Mouse (Mus musculus) natural killer cell, adult 2 months (primary cell): ENCODE results near the gene Fto.

Source experiments
- DNase-seq, 2 experiments: peaks; one replicate each; pipeline ENCODE4 v3.0.0; 2022; ENCODE audit warnings: low spot score in 2 of 2

The Fto gene

DNA sequence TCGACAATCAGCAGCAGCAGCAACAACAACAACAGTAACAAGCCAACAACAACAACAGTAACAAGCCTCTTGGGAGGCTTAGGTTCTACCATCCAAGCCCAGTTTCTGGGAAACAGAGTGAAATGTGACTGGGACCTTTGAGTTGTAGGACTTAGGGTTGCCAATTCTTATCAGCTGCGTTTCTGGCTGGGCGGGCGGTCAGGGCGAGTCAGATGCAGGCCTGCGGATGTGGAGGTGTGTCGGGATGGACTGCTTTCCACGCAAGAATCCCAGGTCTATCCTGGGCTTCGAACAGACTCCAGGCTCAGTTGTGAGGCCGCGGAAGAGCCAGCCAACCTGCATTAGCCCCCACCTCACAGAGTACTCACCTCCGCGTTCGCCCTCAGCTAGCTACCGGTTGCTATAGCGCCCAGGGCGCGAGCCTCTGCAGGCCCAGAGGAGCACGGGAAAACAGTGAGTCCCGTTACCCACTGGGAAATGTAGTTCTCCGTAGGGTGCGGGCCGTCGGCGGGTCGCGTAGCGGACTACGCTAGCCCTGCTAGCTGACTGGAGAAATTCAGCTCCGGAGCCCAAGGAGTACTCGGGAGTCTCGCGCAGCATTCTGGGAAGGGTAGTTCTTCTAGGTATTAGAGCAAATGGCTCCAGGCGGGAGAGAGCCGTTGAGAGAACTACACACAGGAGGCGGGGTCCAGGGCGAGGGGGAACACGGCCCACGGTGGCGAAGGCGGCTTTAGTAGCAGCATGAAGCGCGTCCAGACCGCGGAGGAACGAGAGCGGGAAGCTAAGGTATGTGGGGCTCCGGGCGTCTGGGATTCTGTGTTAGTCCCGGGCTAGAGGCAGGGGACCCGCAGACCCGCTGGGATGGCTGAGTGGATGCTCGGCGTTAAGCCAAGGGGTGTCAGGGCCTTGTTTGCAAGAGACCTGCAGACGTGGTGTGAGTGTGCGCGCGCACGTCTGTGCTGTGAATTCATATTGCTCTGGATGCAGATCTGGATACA, at the start of gene Fto, which contains the start of gene Rpgrip1l:
Gene Fto (plus strand): TSS at position 691 of the 998 bp plus-strand sequence.
Gene Rpgrip1l (minus strand): TSS at position 428 of the 998 bp plus-strand sequence.
- DNase-seq: peak; percentile 96 to 97

DNA sequence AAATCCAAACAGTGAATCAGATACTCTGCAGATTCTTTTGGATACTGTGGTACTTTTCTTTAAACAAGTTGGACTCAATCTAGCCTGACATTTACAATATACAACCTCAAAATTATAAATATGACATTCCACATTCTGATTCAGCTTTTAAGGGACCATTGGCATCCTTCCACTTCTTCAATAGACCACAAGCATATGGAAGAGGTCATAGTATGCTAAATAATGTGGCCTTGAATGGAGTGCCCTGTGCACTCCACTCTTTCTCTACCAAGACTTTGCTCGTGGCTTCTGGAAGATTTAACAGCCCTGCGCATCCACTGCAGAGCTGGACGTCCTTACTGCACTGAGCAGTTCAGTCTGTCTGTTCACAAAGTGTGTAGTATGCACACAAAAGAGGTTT, 49.4 kb upstream of the Fto start:
- no peak for DNase-seq

DNA sequence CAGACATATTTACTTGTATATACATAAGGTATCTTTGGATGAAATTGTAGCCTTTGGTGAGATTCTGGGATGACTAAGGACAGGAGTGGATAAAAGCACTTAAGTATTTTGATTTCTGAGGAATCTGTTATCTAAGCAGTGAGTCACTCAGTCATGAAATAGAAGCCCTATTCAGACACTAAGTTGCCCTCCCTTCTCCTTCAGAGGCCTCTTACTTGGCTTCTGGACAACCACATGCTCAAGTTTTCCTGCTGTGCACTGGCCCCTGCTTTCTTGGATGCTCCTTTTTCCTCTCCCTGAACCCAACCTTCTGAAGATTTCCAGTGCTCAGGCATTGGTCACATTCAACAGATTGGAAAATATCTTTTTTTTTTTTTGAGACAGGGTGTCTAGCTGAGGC, 48.8 kb upstream of the Fto start:
- no peak for DNase-seq

DNA sequence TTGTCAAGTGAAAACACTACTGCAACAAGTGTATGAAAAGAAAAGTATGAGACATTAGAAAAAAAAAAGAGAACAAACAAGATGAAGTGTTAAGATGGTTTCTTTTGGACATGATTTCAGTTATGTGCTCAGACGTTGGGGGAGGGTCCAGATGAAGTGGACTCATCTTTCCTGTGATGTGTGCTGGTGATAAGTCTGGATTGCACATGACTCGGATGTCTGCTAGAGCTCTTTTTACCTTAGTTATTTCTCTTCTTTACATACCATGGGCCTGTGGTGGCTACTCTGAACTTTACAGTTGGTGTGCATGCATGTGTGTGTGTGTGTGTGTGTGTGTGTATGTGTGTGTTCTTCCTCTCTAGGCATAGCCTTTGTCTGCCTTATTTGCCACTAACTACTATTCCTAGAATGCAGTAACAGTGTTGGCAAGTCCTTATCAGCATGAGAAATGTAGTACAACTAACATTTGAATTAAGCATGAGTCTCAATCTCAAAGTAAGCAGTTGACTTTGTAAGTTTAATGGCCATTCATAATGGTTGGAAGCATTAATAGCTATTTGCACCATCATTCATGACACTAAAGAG, 43.9 kb upstream of the Fto start:
- DNase-seq: no peak

DNA sequence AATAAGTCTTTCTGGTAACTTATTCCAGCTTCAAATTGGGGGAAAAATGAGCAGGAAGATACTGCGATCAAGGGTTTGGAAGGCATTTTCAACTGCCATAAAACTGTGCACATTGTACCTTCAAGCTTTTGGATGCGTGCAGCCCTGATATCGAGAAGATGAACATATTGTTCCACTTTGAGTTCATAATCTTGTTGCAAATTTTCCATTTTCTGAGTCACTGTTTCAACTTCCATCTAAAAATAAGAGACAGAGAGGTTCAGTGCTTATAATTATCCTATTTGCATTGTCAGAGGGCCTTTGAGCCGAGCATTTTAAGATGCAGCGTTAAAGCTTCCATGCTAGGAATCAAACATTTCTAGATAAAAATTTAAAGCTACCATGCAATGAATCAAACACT, 39.8 kb upstream of the Fto start:
- no peak for DNase-seq

DNA sequence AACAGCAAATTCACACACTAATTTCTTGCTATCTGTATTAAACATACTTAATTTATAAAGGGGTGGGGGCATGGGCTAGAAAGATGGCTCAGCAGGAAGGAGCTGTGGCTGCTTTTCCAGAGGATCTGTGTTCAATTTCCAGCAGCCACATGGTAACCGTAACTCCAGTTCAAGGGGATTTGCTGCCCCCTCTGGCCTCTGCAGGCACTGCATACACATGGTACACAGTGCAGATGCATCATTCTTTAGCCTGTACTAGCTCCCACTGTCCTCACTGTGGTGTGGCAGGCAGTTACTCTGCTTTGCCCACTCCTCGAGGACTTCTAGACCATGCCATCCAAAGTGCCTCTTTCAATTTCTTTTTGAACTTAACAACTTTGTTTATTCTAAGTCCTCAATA, 37.0 kb upstream of the Fto start:
- no peak for DNase-seq

DNA sequence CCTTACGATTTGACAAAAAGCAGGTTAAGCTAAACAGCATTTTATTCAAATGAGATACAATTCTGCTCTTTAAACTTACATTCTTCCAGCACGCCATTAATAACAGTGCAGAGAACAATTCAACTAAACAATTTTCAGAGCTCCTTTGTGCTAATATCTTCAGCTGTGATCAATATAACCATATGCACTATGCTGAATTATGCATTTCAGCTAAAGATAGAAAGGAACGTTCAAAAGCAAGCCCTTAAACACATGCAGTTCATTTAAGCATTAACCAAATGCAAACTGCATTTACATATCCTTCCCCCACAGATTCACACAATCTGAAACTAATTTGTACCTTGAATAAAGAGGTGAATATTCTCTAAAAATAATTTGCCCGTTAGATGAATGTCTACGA, 35.3 kb upstream of the Fto start:
- DNase-seq: no peak

DNA sequence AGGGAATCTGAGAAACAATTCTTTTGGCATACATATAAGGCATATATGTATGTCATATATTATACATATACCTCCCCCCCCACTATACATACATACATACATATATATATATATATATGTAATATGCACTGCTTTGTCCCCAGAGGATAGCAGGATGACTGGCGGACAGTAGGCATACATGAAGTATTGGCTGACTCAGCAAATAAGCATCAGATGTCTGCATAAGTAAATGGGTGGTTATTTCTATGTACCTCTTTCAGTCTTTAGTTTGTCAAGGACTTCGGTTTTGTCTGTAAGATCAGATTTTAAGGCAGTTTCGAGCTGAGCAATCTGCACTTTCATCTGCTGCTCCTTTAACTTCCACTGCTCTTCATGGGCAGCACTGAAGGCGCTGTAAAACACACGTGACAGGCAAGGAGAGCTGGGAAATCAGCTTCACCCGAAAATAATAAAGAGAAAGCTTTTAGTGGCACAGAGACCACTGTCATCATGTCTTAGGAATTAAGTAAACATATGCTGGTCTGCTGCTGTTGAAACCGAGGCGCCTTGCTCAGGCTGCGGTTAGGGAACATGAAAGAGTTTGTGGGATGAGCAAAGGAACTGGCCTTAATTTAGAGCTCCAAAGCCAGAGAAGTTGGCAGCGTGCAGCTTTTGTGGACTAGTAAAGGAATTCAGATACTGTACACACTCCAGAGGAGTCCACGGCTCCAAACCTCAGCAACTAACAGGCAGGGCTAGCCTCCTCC, 32.7 kb upstream of the Fto start:
- DNase-seq: no peak

DNA sequence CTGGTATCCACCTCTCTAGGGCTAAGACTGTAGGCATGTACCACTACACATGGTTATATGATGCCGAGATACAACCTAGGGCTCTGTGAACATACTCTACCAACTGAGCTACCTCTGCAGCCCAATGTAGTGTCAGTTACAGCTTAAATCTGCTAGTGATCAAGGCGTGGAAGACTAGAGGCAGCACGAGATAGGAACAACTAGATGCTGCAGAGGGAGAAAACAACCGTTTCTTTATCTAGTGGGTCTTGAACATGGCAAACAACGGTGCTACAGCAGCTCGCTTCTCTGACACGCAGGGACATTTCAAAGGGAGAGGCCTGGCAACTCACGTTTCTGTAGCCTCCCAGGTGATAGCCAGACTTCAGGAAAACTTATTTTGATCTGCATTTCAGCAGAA, 31.8 kb upstream of the Fto start:
- no peak for DNase-seq

DNA sequence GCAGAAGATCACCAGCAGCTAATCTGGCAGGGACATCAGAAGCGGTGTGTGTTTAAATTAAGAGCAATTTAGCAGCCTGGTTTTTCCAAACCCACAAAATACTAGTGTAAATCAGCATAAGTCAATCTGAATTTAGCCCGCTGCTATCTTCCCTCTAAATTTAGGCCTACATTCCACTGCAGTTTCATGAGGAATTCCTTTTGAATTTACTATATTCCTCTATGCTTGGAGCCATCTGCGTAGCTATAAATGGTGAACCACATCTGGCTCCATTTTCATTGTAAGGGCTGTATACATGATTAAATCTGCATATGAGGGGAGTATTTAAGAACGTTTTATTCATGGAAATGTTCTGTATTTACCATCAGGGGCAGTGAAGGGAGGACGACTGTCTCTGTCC, 30.7 kb upstream of the Fto start:
- DNase-seq: no peak

DNA sequence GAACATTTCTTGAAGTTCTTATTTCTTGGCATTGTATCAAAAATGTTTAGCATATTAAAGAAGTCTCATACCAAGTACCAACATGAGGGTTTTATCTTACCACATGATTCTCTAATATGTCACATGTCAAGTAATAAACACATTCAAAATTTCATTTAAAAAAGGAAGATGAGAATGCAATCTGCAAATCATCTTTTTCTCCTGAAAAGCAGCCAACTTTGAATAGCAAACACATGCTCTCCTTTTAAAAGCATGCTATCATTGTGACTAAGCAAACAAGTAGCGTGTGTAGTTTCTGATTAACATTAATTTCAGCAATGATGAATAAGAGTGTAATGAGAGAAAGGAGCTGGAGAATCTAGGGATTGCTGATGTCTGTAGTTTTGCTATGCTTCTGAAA, 29.5 kb upstream of the Fto start:
- DNase-seq: no peak

DNA sequence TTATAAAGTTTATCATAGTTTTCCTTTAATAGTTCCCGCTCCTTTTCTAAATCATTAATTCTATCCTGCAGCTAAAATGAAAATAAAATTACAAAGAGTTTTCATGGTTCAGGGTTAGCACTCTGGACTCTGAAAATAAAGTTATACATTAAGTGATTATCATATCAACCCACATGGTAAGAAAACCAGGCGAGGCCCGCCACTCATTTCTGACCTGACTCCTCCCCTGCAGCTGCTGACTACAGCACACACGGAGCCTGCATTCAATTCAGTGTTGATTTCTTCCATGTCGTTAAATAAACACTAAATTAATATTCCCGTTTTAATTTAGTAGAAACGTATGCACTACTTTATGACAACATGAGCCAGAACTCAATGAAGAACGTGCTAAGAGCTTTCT, 27.1 kb upstream of the Fto start:
- DNase-seq: no peak

DNA sequence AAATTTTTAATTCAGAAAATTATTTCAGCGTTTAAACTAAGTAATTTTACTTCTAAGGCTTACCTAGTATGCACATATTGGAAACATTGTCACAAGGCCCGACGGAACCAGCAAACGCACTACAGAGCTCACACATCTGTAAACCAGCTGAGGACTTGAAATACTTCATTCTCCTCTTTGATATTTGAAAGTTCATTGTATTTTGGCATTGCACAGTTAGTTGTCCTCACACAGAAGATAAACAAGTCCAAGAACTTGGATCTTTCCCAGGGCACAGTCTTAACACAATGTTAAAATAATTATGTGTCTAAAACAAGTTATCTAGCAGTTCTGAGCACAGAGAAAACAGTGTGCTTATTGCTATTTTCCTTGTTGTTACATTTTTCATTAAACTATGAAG, 22.7 kb upstream of the Fto start:
- DNase-seq: no peak

DNA sequence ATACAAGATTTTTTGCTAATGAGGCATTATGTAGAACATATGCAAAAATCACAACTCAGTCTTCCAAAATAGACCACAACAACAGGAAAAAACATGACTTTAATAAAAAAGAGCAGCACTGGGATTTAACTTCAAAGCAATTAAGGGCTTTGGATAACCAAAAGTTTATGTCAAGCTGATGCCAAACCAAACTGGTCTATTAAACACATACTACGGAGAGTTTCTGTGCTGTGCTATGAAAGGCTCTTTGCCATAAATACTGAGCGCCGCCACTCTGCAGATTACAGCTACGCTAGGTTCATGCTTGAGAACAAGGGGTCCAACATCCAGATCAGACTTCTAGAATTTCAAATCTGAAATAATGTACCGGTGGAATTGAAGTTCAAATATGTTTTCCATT, 17.5 kb upstream of the Fto start:
- no peak for DNase-seq

DNA sequence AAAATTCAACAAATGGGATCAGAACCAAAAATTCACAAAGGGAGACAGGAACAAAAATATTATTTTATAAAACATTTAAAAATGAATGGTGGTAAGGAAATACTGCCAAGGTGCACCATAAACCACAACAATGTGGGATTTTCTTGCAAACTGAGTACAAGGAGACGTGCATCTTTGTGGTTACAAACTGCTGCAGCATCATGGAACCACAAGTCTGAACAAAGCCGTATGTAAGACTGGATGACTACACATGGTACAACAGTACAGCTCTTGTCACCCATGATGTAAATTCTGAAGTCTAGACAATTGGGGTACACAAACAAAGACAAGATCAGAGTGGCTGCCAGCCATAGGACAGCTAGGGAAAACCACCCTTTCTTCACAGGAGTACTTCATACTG, 14.7 kb upstream of the Fto start:
- no peak for DNase-seq

DNA sequence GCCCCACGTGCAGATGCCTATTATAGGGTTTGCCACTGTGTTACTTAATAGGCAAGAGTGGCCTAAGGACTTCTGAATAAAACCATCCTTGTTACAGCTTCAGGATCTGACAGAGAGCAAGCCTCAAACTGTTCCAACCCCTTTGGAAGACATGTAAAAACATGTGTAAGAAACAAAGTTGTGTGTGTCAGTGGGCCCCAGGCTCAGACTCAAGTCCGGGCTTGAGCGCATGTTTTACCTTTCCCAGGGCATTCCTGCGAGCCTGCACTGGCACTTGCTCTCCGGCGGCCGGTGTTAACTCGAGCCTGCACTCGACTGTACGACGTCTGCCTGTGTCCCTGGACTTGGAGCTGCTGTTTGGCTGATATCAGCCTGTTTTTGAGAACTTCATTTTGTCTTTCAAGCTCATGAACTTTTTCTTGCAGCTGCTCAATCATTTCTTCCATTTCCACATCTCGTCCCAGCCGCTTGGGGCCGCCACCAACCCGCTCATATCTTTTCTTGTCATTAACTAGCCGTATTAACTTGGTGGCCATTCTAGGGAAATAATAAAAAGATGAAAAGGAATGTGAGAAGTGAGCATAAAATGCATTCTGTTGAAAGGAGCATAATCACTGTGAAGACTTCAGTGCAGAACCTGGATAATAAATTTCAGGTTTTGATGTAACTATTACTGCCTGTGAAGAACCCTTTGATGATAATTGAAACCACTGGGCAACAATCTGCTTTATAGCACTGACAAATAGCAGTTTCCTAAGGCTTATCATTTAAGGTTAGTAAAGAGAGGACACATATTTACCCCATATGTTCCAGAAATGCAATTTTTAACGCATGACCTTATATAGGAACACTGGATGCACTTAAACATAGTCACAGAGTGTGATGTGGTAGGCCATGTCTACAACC, 8.6 kb upstream of the Fto start:
- no peak for DNase-seq

DNA sequence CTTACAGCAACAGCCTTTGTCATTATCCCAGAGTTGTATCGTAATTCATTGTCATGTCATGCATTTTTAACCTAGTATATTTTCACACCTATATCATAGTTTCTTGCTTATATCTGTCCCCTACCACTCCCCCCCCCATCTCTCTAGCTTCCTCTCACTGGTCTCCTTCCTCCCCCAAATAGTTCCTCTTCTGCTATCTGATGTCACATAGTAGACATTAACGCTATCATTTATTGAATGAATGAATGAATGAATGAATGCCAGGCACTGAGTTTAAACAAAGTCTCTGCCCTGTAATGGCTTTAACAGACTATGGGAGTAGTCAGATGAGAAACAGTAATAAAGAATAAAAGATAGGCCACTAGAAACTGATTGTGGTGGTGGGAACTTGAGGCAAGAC, 983 bp upstream of the Fto start:
- no peak for DNase-seq

DNA sequence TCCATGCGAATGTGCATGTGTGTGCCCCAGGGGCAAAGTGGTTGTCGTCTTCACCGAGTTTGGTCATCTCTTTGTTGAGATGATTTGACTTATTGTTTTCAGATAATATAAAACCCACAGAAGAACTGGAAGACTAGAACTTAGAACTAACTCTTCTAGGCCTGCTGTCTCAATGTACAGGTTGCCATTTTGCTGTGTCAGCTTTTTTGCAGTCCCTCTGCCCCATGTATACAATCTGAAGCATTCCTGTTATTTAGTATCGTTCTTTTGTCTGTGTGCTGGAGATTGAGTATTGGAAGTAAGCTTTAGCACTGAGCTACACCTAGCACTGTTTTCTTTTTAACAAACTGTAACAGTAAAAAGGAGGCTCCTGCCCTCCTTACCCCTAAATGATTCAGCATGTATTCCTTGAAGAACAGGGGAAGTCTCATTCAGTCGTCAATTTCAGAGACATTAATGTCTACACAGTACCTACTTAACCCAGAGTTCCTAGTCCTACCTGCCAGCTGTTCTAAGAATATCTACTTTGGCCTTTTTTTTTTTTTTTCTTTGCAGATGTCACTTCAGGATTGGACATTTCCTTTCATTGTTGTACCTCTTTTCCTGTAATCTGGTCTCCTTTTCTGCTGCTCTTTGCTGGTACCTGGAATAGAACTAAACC, 4.4 kb downstream of the Fto start:
- no peak for DNase-seq

DNA sequence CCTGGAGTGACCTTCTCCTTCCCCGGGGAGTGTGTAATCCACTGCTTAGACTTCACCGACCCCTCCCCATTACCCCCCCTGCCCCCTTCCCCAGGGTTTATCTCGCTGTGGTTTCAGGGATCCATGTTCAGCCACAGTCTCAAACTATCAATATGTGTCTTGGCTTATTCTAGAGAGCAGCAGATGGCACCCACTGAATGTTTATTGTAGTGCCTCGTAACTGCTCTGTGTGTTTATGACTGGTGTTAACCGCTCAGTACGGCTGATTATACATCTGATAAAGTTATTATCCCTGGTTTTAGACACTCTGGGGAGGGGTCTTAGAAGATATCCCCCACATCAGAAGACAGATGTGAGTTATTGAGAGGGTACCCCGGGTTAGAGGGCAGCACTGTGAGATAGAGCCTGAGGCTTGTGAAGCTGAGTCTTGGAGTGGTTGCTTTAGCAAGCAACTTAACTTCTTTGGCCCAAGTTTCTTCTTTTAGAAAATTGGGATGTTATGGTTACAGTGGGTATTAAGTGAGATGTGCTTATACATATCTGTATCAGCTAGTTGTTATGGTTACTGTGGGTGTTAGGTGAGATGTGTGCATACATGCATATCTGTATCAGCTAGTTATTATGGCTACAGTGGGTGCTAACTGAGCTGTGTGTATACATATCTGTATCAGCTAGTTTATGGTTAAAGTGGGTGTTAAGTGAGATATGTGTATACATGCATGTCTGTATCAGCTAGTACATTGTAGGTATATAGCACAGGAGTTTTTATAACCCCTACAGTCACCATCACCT, 5.8 kb downstream of the Fto start:
- DNase-seq: no peak

DNA sequence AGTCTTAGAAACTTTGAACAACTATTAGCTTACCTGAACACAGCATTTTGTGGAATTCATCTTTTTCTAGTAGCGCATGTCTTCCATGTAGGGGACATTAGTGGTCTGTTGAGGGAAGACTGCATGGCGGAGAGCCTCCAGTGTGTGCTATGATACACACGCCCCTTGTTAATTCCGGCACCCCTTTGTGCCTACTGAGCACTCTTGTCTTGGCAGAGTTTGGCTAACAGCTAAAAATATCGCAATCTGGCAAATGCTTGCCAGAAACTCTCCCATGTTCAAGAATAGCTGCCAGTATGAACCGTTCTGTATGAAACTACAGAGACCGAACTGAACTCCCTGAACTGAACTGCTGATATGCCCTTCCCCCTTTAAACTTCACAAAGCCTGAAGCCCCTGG, 10.2 kb downstream of the Fto start:
- DNase-seq: no peak
